Mouse (Mus musculus) adrenal gland, adult 8-10 months (tissue): ENCODE measurements around the gene Nrg3. TPM values are rescaled to one million over a fixed set of nuclear protein-coding genes. Genes with fewer than 3 reads are reported as not detected.
"Not testable (repeated sequence)": the region's sequence is repeated elsewhere in the genome, so short reads cannot be mapped to it uniquely, and the experiment has no call there.

Source experiments
- DNase-seq: peaks from one replicate; pipeline ENCODE4 v3.0.0; 2022
- total RNA-seq, 4 experiments: library from RNA; stranded (reverse); gene quantifications; 2 replicates each; pipeline ENCODE4 v1.2.4; 2022

Nrg3 gene
- total RNA-seq, 4 experiments from 2014 or later = 3.7 to 10.8 (median 6.6) TPM

- DNase-seq = no peak
These were observed 280.9 kb downstream of the Nrg3 start for GRCm38 (mm10) chr14:39191946-39192345.

GRCm38 (mm10) chr14:39173709-39174108 is 299.2 kb downstream of the Nrg3 start:
- no peak for DNase-seq

GRCm38 (mm10) chr14:39160140-39160539 is 312.7 kb downstream of the Nrg3 start:
- DNase-seq = no peak

DNA sequence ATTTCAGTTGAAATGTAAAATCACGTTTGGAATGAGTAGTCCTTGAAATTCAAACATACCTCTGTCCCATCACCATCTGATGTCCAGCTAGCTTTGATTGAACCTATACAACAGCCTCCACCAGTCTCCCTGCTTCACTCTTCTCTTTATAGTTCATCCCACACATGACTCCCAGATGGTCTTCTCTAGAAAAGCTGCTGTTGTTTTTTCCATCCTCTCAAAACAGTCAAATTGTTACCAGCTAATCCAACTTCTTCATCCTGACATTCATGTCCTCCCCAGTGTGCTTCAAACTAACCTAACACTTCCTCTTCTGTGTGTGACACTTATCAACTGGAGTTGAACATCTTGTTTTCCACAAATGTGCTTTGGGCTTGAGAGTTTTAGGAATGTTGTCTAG is 317.4 kb downstream of the Nrg3 start:
- no peak for DNase-seq

GRCm38 (mm10) chr14:39129766-39130165 is 343.1 kb downstream of the Nrg3 start:
- DNase-seq = no peak

DNA sequence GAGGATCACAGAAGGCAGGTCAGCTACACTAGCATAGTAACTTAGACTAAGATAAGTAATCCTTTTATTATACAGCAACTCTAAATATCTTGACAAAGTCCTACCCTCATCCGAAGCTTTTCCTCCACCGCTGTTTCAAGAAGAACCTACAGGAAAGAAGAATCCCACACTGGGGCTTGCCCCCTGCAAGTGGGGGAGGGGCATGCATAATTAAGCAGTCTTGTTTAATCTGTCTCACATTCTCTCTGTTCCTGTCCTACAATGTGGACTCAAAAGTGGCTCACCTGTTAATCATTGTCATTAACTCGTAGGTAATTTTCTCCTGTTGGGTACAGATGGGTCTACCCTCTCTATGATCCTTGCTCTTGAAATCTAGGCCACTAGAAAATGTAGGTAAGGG is 354.9 kb downstream of the Nrg3 start:
- no peak for DNase-seq

DNA sequence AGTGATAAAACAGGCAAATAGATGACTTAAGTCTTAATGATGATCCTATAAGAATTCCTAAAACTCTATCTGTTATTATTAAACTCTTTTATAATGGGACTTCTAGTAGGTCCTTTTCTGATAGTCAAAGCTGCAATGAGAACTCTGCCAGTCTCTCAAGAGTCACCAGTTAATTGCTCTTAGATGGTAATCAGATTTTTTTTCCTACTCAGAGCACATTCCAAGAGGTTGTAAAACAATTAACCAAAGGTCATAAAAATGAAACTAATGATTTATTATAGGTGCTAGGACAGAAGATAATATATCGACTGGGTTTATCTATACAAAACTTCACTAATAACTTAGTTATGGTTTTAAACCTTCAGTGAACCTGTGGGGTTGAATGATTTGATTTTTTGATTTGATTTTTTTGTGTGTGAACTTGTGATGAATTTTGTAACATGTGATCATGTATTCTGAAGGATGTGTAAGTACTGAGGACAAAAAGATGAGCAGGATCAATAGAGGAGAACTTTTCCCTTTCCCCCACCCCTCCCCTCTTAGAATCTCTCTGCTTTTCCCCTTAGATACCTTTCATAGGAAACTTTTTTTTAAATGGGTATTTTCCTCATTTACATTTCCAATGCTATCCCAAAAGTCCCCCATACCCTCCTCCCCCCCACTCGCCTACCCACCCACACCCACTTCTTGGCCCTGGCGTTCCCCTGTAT is 356.2 kb downstream of the Nrg3 start:
- not testable (repeated sequence) for DNase-seq

GRCm38 (mm10) chr14:39109566-39109965 is 363.3 kb downstream of the Nrg3 start:
- DNase-seq = no peak

- DNase-seq = no peak
These were observed 366.1 kb downstream of the Nrg3 start for GRCm38 (mm10) chr14:39106776-39107175.

DNA sequence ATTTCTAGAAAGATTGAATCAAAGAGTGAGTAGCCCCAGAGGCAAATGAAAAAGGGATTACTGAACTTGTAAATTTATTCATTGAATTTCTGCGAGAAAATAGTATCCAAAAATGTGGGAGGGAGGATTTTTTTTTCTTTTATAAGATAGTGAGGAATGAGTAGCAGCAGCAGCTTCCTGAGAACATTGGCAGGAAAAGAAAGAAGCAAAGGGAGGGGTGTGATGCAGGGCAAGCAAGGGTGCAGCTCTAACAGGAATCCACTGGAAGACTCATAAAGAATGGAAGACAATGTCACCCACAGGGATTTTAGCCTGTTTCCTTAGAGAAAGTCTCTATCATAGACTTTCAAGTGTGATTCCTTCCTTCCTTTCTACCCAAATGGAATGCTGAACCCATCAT is 377.7 kb downstream of the Nrg3 start:
- DNase-seq = no peak

GRCm38 (mm10) chr14:39079461-39079860 is 393.4 kb downstream of the Nrg3 start:
- DNase-seq = no peak

- DNase-seq = no peak
These were observed 421.3 kb downstream of the Nrg3 start for GRCm38 (mm10) chr14:39051542-39051941.

DNA sequence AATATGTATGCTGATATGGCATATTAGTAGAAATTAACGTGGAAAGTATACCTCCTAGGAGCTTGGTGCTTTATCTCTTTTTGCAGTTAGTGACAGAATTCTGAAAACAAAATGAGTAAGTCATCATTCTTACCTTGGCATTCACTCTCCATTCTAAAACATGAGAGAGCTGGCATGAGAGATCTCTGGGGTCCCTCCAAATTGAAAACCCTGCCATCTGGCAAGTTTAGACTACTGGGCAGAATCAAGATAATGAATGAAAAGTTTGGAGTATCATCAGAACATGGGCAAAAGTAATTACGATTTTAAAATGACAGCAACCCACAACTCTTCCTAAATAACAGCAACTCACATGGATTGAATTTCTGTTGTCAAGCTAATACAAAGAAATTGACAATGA is 423.9 kb downstream of the Nrg3 start:
- DNase-seq = no peak

DNA sequence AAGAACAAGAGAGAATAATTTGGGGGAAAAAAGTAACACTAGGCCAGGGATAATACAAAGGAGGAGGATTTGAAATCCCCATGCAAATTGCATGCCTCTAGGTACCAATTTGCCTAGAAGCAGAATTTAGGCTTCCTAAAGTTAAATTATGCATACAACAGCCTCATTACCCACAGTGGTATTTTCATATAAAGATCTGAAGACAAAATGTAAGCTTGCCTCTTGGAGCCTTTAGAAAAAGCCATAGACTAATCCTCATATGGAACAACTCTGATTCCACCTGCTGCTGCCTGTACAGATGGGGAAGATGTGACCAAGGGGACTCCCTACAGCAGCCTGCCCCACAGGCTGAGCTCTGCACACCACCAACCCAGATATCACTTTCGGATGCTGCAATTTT is 428.6 kb downstream of the Nrg3 start:
- DNase-seq = no peak

- DNase-seq = no peak
These were observed 429.1 kb downstream of the Nrg3 start for GRCm38 (mm10) chr14:39043793-39044192.

DNA sequence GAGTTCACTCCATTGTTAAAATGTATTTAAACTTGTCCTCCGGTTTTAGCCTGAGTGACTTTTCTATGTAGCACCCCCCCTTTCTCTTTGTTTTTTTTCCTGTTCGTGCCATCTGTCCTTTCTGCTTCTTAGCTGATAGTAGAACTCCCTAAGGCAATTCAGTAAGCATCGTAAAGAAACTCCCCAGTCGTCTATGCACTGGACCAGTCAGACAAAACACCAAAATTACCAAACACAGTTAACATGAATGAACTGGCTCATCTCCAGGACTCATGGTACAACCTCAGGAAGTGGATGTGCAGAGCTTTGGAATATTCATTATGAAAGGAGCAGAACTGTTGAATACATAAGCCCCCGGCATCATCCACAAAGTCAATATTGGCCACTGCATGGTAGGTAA is 429.5 kb downstream of the Nrg3 start:
- no peak for DNase-seq

GRCm38 (mm10) chr14:39039046-39039445 is 433.8 kb downstream of the Nrg3 start:
- DNase-seq = no peak

DNA sequence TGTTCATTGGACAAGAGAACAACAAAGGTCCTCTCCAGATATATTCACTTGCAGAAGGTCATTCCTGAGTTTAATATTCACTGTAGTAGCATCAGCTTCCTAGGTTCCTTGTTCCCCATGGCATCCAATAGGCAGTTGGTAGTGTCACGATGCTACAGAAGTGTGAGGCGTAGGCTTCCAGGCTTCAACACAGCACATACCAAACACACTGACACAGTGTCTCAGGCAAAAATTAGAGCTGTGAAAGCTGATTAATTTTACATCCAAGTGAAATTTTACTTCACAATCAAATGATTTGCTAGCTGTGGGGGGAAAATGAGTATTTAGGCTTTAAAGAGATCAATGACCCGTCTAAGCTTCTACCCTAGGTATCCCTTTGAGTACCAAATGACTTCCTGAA is 438.4 kb downstream of the Nrg3 start:
- no peak for DNase-seq

GRCm38 (mm10) chr14:39023065-39023464 is 449.8 kb downstream of the Nrg3 start:
- no peak for DNase-seq

- no peak for DNase-seq
These were observed 458.8 kb downstream of the Nrg3 start for GRCm38 (mm10) chr14:39014126-39014525.

- DNase-seq = no peak
These were observed 475.0 kb downstream of the Nrg3 start for GRCm38 (mm10) chr14:38997843-38998242.

- DNase-seq = no peak
These were observed 480.4 kb downstream of the Nrg3 start for GRCm38 (mm10) chr14:38992574-38992866.

- no peak for DNase-seq
These were observed 480.9 kb downstream of the Nrg3 start for GRCm38 (mm10) chr14:38991847-38992573.

GRCm38 (mm10) chr14:38959367-38959766 is 513.5 kb downstream of the Nrg3 start:
- DNase-seq = no peak
